Mouse (Mus musculus) cerebellum, adult 2 months (tissue): ENCODE data around the gene Gda. TPM values are rescaled to one million over a fixed set of nuclear protein-coding genes. Genes with fewer than 3 reads are reported as not detected.
A peak's percentile ranks its signal among the peaks of the same experiment; 100 is the strongest.

Source experiments
- DNase-seq, 2 experiments: peaks; one replicate each; pipeline ENCODE4 v3.0.0; 2021
- H3K27ac ChIP-seq: fragments of 200-500 bp; 2 replicates; pipeline ENCODE4 v1.5.1; 2012; ENCODE audit warnings: low read length, control low read depth, inconsistent platforms; ENCODE audit not compliant: insufficient read depth
- H3K27me3 ChIP-seq: fragments of 200-500 bp; 2 replicates; pipeline ENCODE4 v1.6.1; 2012; ENCODE audit warnings: inconsistent platforms, mild to moderate bottlenecking, low read length, moderate library complexity; ENCODE audit not compliant: control insufficient read depth, insufficient read depth
- H3K4me1 ChIP-seq: fragments of 200-500 bp; 2 replicates; pipeline ENCODE4 v1.6.1; 2011; ENCODE audit warnings: low read length; ENCODE audit not compliant: control insufficient read depth, insufficient read depth
- H3K4me3 ChIP-seq: fragments of 200-500 bp; replicated peaks from 2 replicates; pipeline ENCODE3; 2011; ENCODE audit warnings: mild to moderate bottlenecking, low read depth, low read length, control low read depth; ENCODE audit not compliant: insufficient read depth
- CTCF ChIP-seq: fragments of 200-500 bp; IDR thresholded peaks from 2 replicates; pipeline ENCODE4 v1.5.1; 2011; ENCODE audit warnings: low read depth, mild to moderate bottlenecking, control low read depth, low read length, moderate library complexity, borderline replicate concordance; ENCODE audit not compliant: insufficient read depth
- POLR2A ChIP-seq: fragments of 200-500 bp; IDR thresholded peaks from 2 replicates; pipeline ENCODE4 v1.6.1; 2011; ENCODE audit warnings: low read length, control low read depth, borderline replicate concordance; ENCODE audit not compliant: insufficient read depth
- WGBS: fragments of 180-500 bp; shearing (Covaris S2); methylation state at CpG from one replicate; pipeline ENCODE4 v1.1.7; 2018; 5-methylcytosine and 5-hydroxymethylcytosine counted together
- polyA plus RNA-seq: library from polyadenylated mRNA; depleted of rRNA; stranded (reverse); fragments of >200 nt; gene quantifications from 2 replicates; pipeline ENCODE4 v1.2.3, GENCODE M21; 2012

The Gda gene
- polyA plus RNA-seq, 1 experiment: 1.3 TPM

GRCm38 (mm10) chr19:21379195-21379594, 94.0 kb downstream of the Gda start:
- 90% methylated on average over 5 of the region's 5 CpGs for WGBS
- no peak overlapping the region for H3K4me3 ChIP-seq
- no peak overlapping the region for H3K27ac ChIP-seq
- TF ChIP-seq CTCF (no peak), POLR2A (no peak)
- peaks cover 3% of the 10 kb centered on the region; the same call in 1 of the 2 replicates for H3K4me1 ChIP-seq
- H3K27me3 ChIP-seq: no peaks in the 10 kb centered on the region
- DNase-seq: no peak

- peak; percentile 18 to 60 for DNase-seq
- H3K4me1 ChIP-seq: peaks cover 3% of the 10 kb centered on the region; the same call in 1 of the 2 replicates
- no peak for TF ChIP-seq CTCF
- TF ChIP-seq POLR2A: no peak
- no peaks in the 10 kb centered on the region for H3K27me3 ChIP-seq
- H3K4me3 ChIP-seq: no peak overlapping the region
- H3K27ac ChIP-seq: no peak overlapping the region
- WGBS: 60% methylated on average over 4 of the region's 4 CpGs
Observed at GRCm38 (mm10) chr19:21376445-21377218, 96.6 kb downstream of the Gda start.

GRCm38 (mm10) chr19:21373073-21373755, 100.0 kb downstream of the Gda start:
- H3K4me1 ChIP-seq: peaks cover 3% of the 10 kb centered on the region; the same call in 1 of the 2 replicates
- no peak overlapping the region for H3K27ac ChIP-seq
- DNase-seq: peak; percentile 17 to 32
- 39% methylated on average over 11 of the region's 11 CpGs for WGBS
- TF ChIP-seq POLR2A: no peak
- peak; percentile 56; the same call in 1 of the 2 replicates for TF ChIP-seq CTCF
- H3K4me3 ChIP-seq: no peak overlapping the region
- no peaks in the 10 kb centered on the region for H3K27me3 ChIP-seq

GRCm38 (mm10) chr19:21372395-21373072, 100.7 kb downstream of the Gda start:
- H3K4me1 ChIP-seq: peaks cover 3% of the 10 kb centered on the region; the same call in 1 of the 2 replicates
- no peak for DNase-seq
- WGBS: 78% methylated on average over 12 of the region's 12 CpGs
- no peak overlapping the region for H3K27ac ChIP-seq
- H3K4me3 ChIP-seq: no peak overlapping the region
- TF ChIP-seq POLR2A (no peak), CTCF (peak; percentile 13; the same call in 1 of the 2 replicates)
- H3K27me3 ChIP-seq: no peaks in the 10 kb centered on the region

- TF ChIP-seq CTCF (no peak), POLR2A (no peak)
- no peak overlapping the region for H3K27ac ChIP-seq
- no peak for DNase-seq
- no peaks in the 10 kb centered on the region for H3K27me3 ChIP-seq
- H3K4me3 ChIP-seq: no peak overlapping the region
- no peaks in the 10 kb centered on the region; the same call in 1 of the 2 replicates for H3K4me1 ChIP-seq
- WGBS: 46% methylated on average over 2 of the region's 2 CpGs
Observed at GRCm38 (mm10) chr19:21371337-21371736, 101.9 kb downstream of the Gda start.

- H3K27ac ChIP-seq: no peak overlapping the region
- WGBS: 71% methylated on average over 8 of the region's 8 CpGs
- no peak for DNase-seq
- H3K4me3 ChIP-seq: no peak overlapping the region
- TF ChIP-seq POLR2A (no peak), CTCF (no peak)
- no peaks in the 10 kb centered on the region for H3K4me1 ChIP-seq
- H3K27me3 ChIP-seq: no peaks in the 10 kb centered on the region
Observed at GRCm38 (mm10) chr19:21370782-21371181, 102.5 kb downstream of the Gda start.

GRCm38 (mm10) chr19:21369175-21369574, 104.1 kb downstream of the Gda start:
- WGBS: 89% methylated on average over 6 of the region's 6 CpGs
- no peak for TF ChIP-seq POLR2A
- TF ChIP-seq CTCF: no peak
- Histone ChIP-seq H3K4me3 (no peak overlapping the region), H3K27me3 (no peaks in the 10 kb centered on the region), H3K27ac (no peak overlapping the region), H3K4me1 (no peaks in the 10 kb centered on the region)
- no peak for DNase-seq
